Mouse (Mus musculus): ENCODE measurements around the gene Parvb. TPM values are rescaled to one million over a fixed set of nuclear protein-coding genes. Genes with fewer than 3 reads are reported as not detected.
"Not testable (repeated sequence)": the region's sequence is repeated elsewhere in the genome, so short reads cannot be mapped to it uniquely, and the experiment has no call there.

Gene Parvb
- polyA plus RNA-seq, 1 experiment, result 3.0 TPM

GRCm38 (mm10) chr15:84282206-84283085 is 50.6 kb downstream of the Parvb start:
- H3K27ac ChIP-seq (replicated peaks; ENCODE audit: low read depth, low read length), result no peak overlapping the region
- H3K4me3 ChIP-seq (ENCODE audit: insufficient read depth, low read depth, low read length), result no peak overlapping the region

GRCm38 (mm10) chr15:84284059-84284458 is 52.2 kb downstream of the Parvb start:
- H3K27ac ChIP-seq (replicated peaks; ENCODE audit: low read depth, low read length), result no peak overlapping the region
- no peaks in the 10 kb centered on the region for H3K4me1 ChIP-seq (ENCODE audit: control insufficient read depth, insufficient read depth, insufficient read length, low read length)

More at GRCm38 (mm10) chr15:84282206-84283085, 50.6 kb downstream of the Parvb start:
- no peaks in the 10 kb centered on the region for H3K4me1 ChIP-seq (ENCODE audit: control insufficient read depth, insufficient read depth, insufficient read length, low read length)

GRCm38 (mm10) chr15:84285453-84285852 is 53.6 kb downstream of the Parvb start:
- no peaks in the 10 kb centered on the region for H3K4me1 ChIP-seq (ENCODE audit: control insufficient read depth, insufficient read depth, insufficient read length, low read length)
- H3K4me3 ChIP-seq (ENCODE audit: insufficient read depth, low read depth, low read length), result no peak overlapping the region
- H3K27ac ChIP-seq (replicated peaks; ENCODE audit: low read depth, low read length), result no peak overlapping the region

More at GRCm38 (mm10) chr15:84284059-84284458, 52.2 kb downstream of the Parvb start:
- H3K4me3 ChIP-seq (ENCODE audit: insufficient read depth, low read depth, low read length), result no peak overlapping the region

GRCm38 (mm10) chr15:84288953-84289352 is 57.1 kb downstream of the Parvb start:
- not testable (repeated sequence) for H3K4me3 ChIP-seq (ENCODE audit: insufficient read depth, low read depth, low read length); H3K27ac ChIP-seq (replicated peaks; ENCODE audit: low read depth, low read length); H3K4me1 ChIP-seq (ENCODE audit: control insufficient read depth, insufficient read depth, insufficient read length, low read length)

GRCm38 (mm10) chr15:84291097-84291496 is 59.3 kb downstream of the Parvb start:
- Histone ChIP-seq H3K27ac (replicated peaks; ENCODE audit: low read depth, low read length) (no peak overlapping the region), H3K4me1 (ENCODE audit: control insufficient read depth, insufficient read depth, insufficient read length, low read length) (no peaks in the 10 kb centered on the region)

GRCm38 (mm10) chr15:84293590-84293989 is 61.7 kb downstream of the Parvb start:
- H3K27ac ChIP-seq (replicated peaks; ENCODE audit: low read depth, low read length), result no peak overlapping the region
- no peaks in the 10 kb centered on the region for H3K4me1 ChIP-seq (ENCODE audit: control insufficient read depth, insufficient read depth, insufficient read length, low read length)

More at GRCm38 (mm10) chr15:84291097-84291496, 59.3 kb downstream of the Parvb start:
- no peak overlapping the region for H3K4me3 ChIP-seq (ENCODE audit: insufficient read depth, low read depth, low read length)

GRCm38 (mm10) chr15:84294391-84294790 is 62.5 kb downstream of the Parvb start:
- Histone ChIP-seq H3K4me1 (ENCODE audit: control insufficient read depth, insufficient read depth, insufficient read length, low read length) (no peaks in the 10 kb centered on the region), H3K27ac (replicated peaks; ENCODE audit: low read depth, low read length) (no peak overlapping the region), H3K4me3 (ENCODE audit: insufficient read depth, low read depth, low read length) (no peak overlapping the region)

More at GRCm38 (mm10) chr15:84293590-84293989, 61.7 kb downstream of the Parvb start:
- no peak overlapping the region for H3K4me3 ChIP-seq (ENCODE audit: insufficient read depth, low read depth, low read length)

- H3K27ac ChIP-seq (replicated peaks; ENCODE audit: low read depth, low read length), result no peak overlapping the region
- H3K4me3 ChIP-seq (ENCODE audit: insufficient read depth, low read depth, low read length), result no peak overlapping the region
- H3K4me1 ChIP-seq (ENCODE audit: control insufficient read depth, insufficient read depth, insufficient read length, low read length), result no peaks in the 10 kb centered on the region
These were observed 63.4 kb downstream of the Parvb start for GRCm38 (mm10) chr15:84295225-84295624.

- no peaks in the 10 kb centered on the region for H3K4me1 ChIP-seq (ENCODE audit: control insufficient read depth, insufficient read depth, insufficient read length, low read length)
These were observed 65.6 kb downstream of the Parvb start for GRCm38 (mm10) chr15:84297454-84297853.

GRCm38 (mm10) chr15:84298804-84299370 is 67.0 kb downstream of the Parvb start:
- Histone ChIP-seq H3K4me3 (ENCODE audit: insufficient read depth, low read depth, low read length) (no peak overlapping the region), H3K27ac (replicated peaks; ENCODE audit: low read depth, low read length) (no peak overlapping the region), H3K4me1 (ENCODE audit: control insufficient read depth, insufficient read depth, insufficient read length, low read length) (no peaks in the 10 kb centered on the region)

More at GRCm38 (mm10) chr15:84297454-84297853, 65.6 kb downstream of the Parvb start:
- H3K27ac ChIP-seq (replicated peaks; ENCODE audit: low read depth, low read length), result no peak overlapping the region
- H3K4me3 ChIP-seq (ENCODE audit: insufficient read depth, low read depth, low read length), result no peak overlapping the region

- H3K27ac ChIP-seq (replicated peaks; ENCODE audit: low read depth, low read length), result no peak overlapping the region
- H3K4me3 ChIP-seq (ENCODE audit: insufficient read depth, low read depth, low read length), result no peak overlapping the region
- no peaks in the 10 kb centered on the region for H3K4me1 ChIP-seq (ENCODE audit: control insufficient read depth, insufficient read depth, insufficient read length, low read length)
These were observed 68.0 kb downstream of the Parvb start for GRCm38 (mm10) chr15:84299662-84300333.

GRCm38 (mm10) chr15:84300591-84300990 is 68.7 kb downstream of the Parvb start:
- Histone ChIP-seq H3K4me1 (ENCODE audit: control insufficient read depth, insufficient read depth, insufficient read length, low read length) (no peaks in the 10 kb centered on the region), H3K4me3 (ENCODE audit: insufficient read depth, low read depth, low read length) (no peak overlapping the region), H3K27ac (replicated peaks; ENCODE audit: low read depth, low read length) (no peak overlapping the region)

GRCm38 (mm10) chr15:84301026-84301425 is 69.2 kb downstream of the Parvb start:
- H3K4me1 ChIP-seq (ENCODE audit: control insufficient read depth, insufficient read depth, insufficient read length, low read length), result no peaks in the 10 kb centered on the region
- H3K27ac ChIP-seq (replicated peaks; ENCODE audit: low read depth, low read length), result no peak overlapping the region
- H3K4me3 ChIP-seq (ENCODE audit: insufficient read depth, low read depth, low read length), result no peak overlapping the region

GRCm38 (mm10) chr15:84301641-84302420 is 70.0 kb downstream of the Parvb start:
- H3K27ac ChIP-seq (replicated peaks; ENCODE audit: low read depth, low read length), result no peak overlapping the region
- no peaks in the 10 kb centered on the region for H3K4me1 ChIP-seq (ENCODE audit: control insufficient read depth, insufficient read depth, insufficient read length, low read length)
- no peak overlapping the region for H3K4me3 ChIP-seq (ENCODE audit: insufficient read depth, low read depth, low read length)

Measured in brown adipose tissue, adult 24 weeks (tissue).